Mouse (Mus musculus): ENCODE results near the gene Stambpl1. TPM values are rescaled to one million over a fixed set of nuclear protein-coding genes. Genes with fewer than 3 reads are reported as not detected.
A peak's percentile ranks its signal among the peaks of the same experiment; 100 is the strongest.

The Stambpl1 gene
- polyA plus RNA-seq, 1 experiment from 2014 or later = 11.9 TPM

GRCm38 (mm10) chr19:34169121-34169520, 22.9 kb upstream of the Stambpl1 start:
- Histone ChIP-seq H3K27me3 (ENCODE audit: control insufficient read depth, insufficient read depth, low read depth, low read length) (no peaks in the 10 kb centered on the region), H3K36me3 (ENCODE audit: control insufficient read depth, insufficient read depth, low read length) (no peaks in the 10 kb centered on the region), H3K9ac (ENCODE audit: low read length) (no peak overlapping the region), H3K4me1 (replicated peaks; ENCODE audit: control insufficient read depth, insufficient read depth, low read length) (no peaks in the 10 kb centered on the region), H3K4me2 (ENCODE audit: low read depth, low read length) (no peak overlapping the region), H3K9me3 (ENCODE audit: control insufficient read depth, low read length) (no peaks in the 10 kb centered on the region), H3K4me3 (ENCODE audit: low read length) (no peak overlapping the region), H3K27ac (ENCODE audit: low read length) (no peak overlapping the region)
- no peak for ATAC-seq (ENCODE audit: low read depth)

- H3K4me1 ChIP-seq (replicated peaks; ENCODE audit: control insufficient read depth, insufficient read depth, low read length) = no peaks in the 10 kb centered on the region
- 36% methylated on average over 3 of the region's 3 CpGs for WGBS
- ATAC-seq (ENCODE audit: low read depth) = no peak
- H3K4me2 ChIP-seq (ENCODE audit: low read depth, low read length) = no peak overlapping the region
- H3K27me3 ChIP-seq (ENCODE audit: control insufficient read depth, insufficient read depth, low read depth, low read length) = no peaks in the 10 kb centered on the region
- no peak overlapping the region for H3K27ac ChIP-seq (ENCODE audit: low read length)
- no peaks in the 10 kb centered on the region for H3K9me3 ChIP-seq (ENCODE audit: control insufficient read depth, low read length)
- H3K36me3 ChIP-seq (ENCODE audit: control insufficient read depth, insufficient read depth, low read length) = no peaks in the 10 kb centered on the region
- no peak overlapping the region for H3K9ac ChIP-seq (ENCODE audit: low read length)
- no peak overlapping the region for H3K4me3 ChIP-seq (ENCODE audit: low read length)
Measured at GRCm38 (mm10) chr19:34171167-34171566, 20.9 kb upstream of the Stambpl1 start.

- Histone ChIP-seq H3K4me1 (replicated peaks; ENCODE audit: control insufficient read depth, insufficient read depth, low read length) (no peaks in the 10 kb centered on the region), H3K4me2 (ENCODE audit: low read depth, low read length) (no peak overlapping the region), H3K9ac (ENCODE audit: low read length) (no peak overlapping the region), H3K27me3 (ENCODE audit: control insufficient read depth, insufficient read depth, low read depth, low read length) (no peaks in the 10 kb centered on the region), H3K27ac (ENCODE audit: low read length) (no peak overlapping the region), H3K4me3 (ENCODE audit: low read length) (no peak overlapping the region), H3K36me3 (ENCODE audit: control insufficient read depth, insufficient read depth, low read length) (no peaks in the 10 kb centered on the region), H3K9me3 (ENCODE audit: control insufficient read depth, low read length) (no peaks in the 10 kb centered on the region)
- 72% methylated on average over 3 of the region's 3 CpGs for WGBS
- ATAC-seq (ENCODE audit: low read depth) = no peak
Measured at GRCm38 (mm10) chr19:34174004-34174403, 18.0 kb upstream of the Stambpl1 start.

- H3K27me3 ChIP-seq (ENCODE audit: control insufficient read depth, insufficient read depth, low read depth, low read length) = no peaks in the 10 kb centered on the region
Measured at GRCm38 (mm10) chr19:34179136-34179535, 12.9 kb upstream of the Stambpl1 start.

GRCm38 (mm10) chr19:34180316-34180715, 11.7 kb upstream of the Stambpl1 start:
- no peak for ATAC-seq (ENCODE audit: low read depth)
- Histone ChIP-seq H3K4me2 (ENCODE audit: low read depth, low read length) (no peak overlapping the region), H3K9ac (ENCODE audit: low read length) (no peak overlapping the region), H3K4me1 (replicated peaks; ENCODE audit: control insufficient read depth, insufficient read depth, low read length) (no peaks in the 10 kb centered on the region), H3K9me3 (ENCODE audit: control insufficient read depth, low read length) (no peaks in the 10 kb centered on the region), H3K27me3 (ENCODE audit: control insufficient read depth, insufficient read depth, low read depth, low read length) (no peaks in the 10 kb centered on the region), H3K36me3 (ENCODE audit: control insufficient read depth, insufficient read depth, low read length) (no peaks in the 10 kb centered on the region), H3K27ac (ENCODE audit: low read length) (no peak overlapping the region), H3K4me3 (ENCODE audit: low read length) (no peak overlapping the region)
- 52% methylated on average over 2 of the region's 2 CpGs for WGBS

More at GRCm38 (mm10) chr19:34179136-34179535, 12.9 kb upstream of the Stambpl1 start:
- Histone ChIP-seq H3K4me1 (replicated peaks; ENCODE audit: control insufficient read depth, insufficient read depth, low read length) (no peaks in the 10 kb centered on the region), H3K36me3 (ENCODE audit: control insufficient read depth, insufficient read depth, low read length) (no peaks in the 10 kb centered on the region), H3K27ac (ENCODE audit: low read length) (no peak overlapping the region), H3K4me3 (ENCODE audit: low read length) (no peak overlapping the region), H3K4me2 (ENCODE audit: low read depth, low read length) (no peak overlapping the region), H3K9me3 (ENCODE audit: control insufficient read depth, low read length) (no peaks in the 10 kb centered on the region), H3K9ac (ENCODE audit: low read length) (no peak overlapping the region)
- WGBS = 81% methylated on average over 4 of the region's 4 CpGs
- ATAC-seq (ENCODE audit: low read depth) = no peak

- no peaks in the 10 kb centered on the region for H3K27me3 ChIP-seq (ENCODE audit: control insufficient read depth, insufficient read depth, low read depth, low read length)
- H3K36me3 ChIP-seq (ENCODE audit: control insufficient read depth, insufficient read depth, low read length) = no peaks in the 10 kb centered on the region
- no peak overlapping the region for H3K4me3 ChIP-seq (ENCODE audit: low read length)
- H3K4me1 ChIP-seq (replicated peaks; ENCODE audit: control insufficient read depth, insufficient read depth, low read length) = no peaks in the 10 kb centered on the region
- WGBS = 67% methylated on average over 3 of the region's 3 CpGs
- H3K27ac ChIP-seq (ENCODE audit: low read length) = no peak overlapping the region
- no peaks in the 10 kb centered on the region for H3K9me3 ChIP-seq (ENCODE audit: control insufficient read depth, low read length)
- H3K9ac ChIP-seq (ENCODE audit: low read length) = no peak overlapping the region
- H3K4me2 ChIP-seq (ENCODE audit: low read depth, low read length) = no peak overlapping the region
- no peak for ATAC-seq (ENCODE audit: low read depth)
Measured at GRCm38 (mm10) chr19:34181234-34181633, 10.8 kb upstream of the Stambpl1 start.

GRCm38 (mm10) chr19:34182490-34182889, 9.5 kb upstream of the Stambpl1 start:
- Histone ChIP-seq H3K9ac (ENCODE audit: low read length) (no peak overlapping the region), H3K27ac (ENCODE audit: low read length) (no peak overlapping the region), H3K4me2 (ENCODE audit: low read depth, low read length) (no peak overlapping the region), H3K27me3 (ENCODE audit: control insufficient read depth, insufficient read depth, low read depth, low read length) (no peaks in the 10 kb centered on the region), H3K4me3 (ENCODE audit: low read length) (no peak overlapping the region), H3K4me1 (replicated peaks; ENCODE audit: control insufficient read depth, insufficient read depth, low read length) (no peaks in the 10 kb centered on the region), H3K9me3 (ENCODE audit: control insufficient read depth, low read length) (no peaks in the 10 kb centered on the region), H3K36me3 (ENCODE audit: control insufficient read depth, insufficient read depth, low read length) (no peaks in the 10 kb centered on the region)
- 66% methylated on average over 5 of the region's 5 CpGs for WGBS
- ATAC-seq (ENCODE audit: low read depth) = no peak

GRCm38 (mm10) chr19:34186845-34187244, 5.2 kb upstream of the Stambpl1 start:
- Histone ChIP-seq H3K36me3 (ENCODE audit: control insufficient read depth, insufficient read depth, low read length) (no peaks in the 10 kb centered on the region), H3K4me3 (ENCODE audit: low read length) (no peak overlapping the region), H3K9ac (ENCODE audit: low read length) (no peak overlapping the region), H3K27me3 (ENCODE audit: control insufficient read depth, insufficient read depth, low read depth, low read length) (no peaks in the 10 kb centered on the region), H3K27ac (ENCODE audit: low read length) (no peak overlapping the region), H3K9me3 (ENCODE audit: control insufficient read depth, low read length) (no peaks in the 10 kb centered on the region), H3K4me2 (ENCODE audit: low read depth, low read length) (no peak overlapping the region), H3K4me1 (replicated peaks; ENCODE audit: control insufficient read depth, insufficient read depth, low read length) (peaks cover 3% of the 10 kb centered on the region; the same call in 1 of the 2 replicates)
- 87% methylated on average over 4 of the region's 4 CpGs for WGBS
- ATAC-seq (ENCODE audit: low read depth) = no peak

GRCm38 (mm10) chr19:34191645-34192007, 403 bp upstream of the Stambpl1 start:
- Histone ChIP-seq H3K4me2 (ENCODE audit: low read depth, low read length) (peak overlapping the region; percentile 77), H3K9ac (ENCODE audit: low read length) (peak overlapping the region; percentile 78), H3K27ac (ENCODE audit: low read length) (no peak overlapping the region), H3K9me3 (ENCODE audit: control insufficient read depth, low read length) (no peaks in the 10 kb centered on the region), H3K4me1 (replicated peaks; ENCODE audit: control insufficient read depth, insufficient read depth, low read length) (peaks cover 6% of the 10 kb centered on the region; the same call in 1 of the 2 replicates), H3K27me3 (ENCODE audit: control insufficient read depth, insufficient read depth, low read depth, low read length) (no peaks in the 10 kb centered on the region), H3K36me3 (ENCODE audit: control insufficient read depth, insufficient read depth, low read length) (no peaks in the 10 kb centered on the region), H3K4me3 (ENCODE audit: low read length) (peak overlapping the region; percentile 76)
- ATAC-seq (ENCODE audit: low read depth) = peak; percentile 6; the same call in 1 of the 2 replicates
- WGBS = 33% methylated on average over 10 of the region's 10 CpGs

GRCm38 (mm10) chr19:34193149-34193548, 1.1 kb downstream of the Stambpl1 start:
- Histone ChIP-seq H3K27ac (ENCODE audit: low read length) (no peak overlapping the region), H3K9me3 (ENCODE audit: control insufficient read depth, low read length) (no peaks in the 10 kb centered on the region), H3K9ac (ENCODE audit: low read length) (peak overlapping the region; percentile 49), H3K4me3 (ENCODE audit: low read length) (peak overlapping the region; percentile 76), H3K36me3 (ENCODE audit: control insufficient read depth, insufficient read depth, low read length) (no peaks in the 10 kb centered on the region), H3K27me3 (ENCODE audit: control insufficient read depth, insufficient read depth, low read depth, low read length) (no peaks in the 10 kb centered on the region), H3K4me1 (replicated peaks; ENCODE audit: control insufficient read depth, insufficient read depth, low read length) (peaks cover 6% of the 10 kb centered on the region; the same call in 1 of the 2 replicates), H3K4me2 (ENCODE audit: low read depth, low read length) (peak overlapping the region; percentile 77)
- ATAC-seq (ENCODE audit: low read depth) = no peak
- WGBS = under 1% methylated on average over 9 of the region's 9 CpGs

Data from lung, embryonic 16.5 days (tissue).